Mouse (Mus musculus) testis, adult 2 months (tissue): Measurements from ENCODE around the gene Hsd17b2.

ENCODE experiments used
- CTCF ChIP-seq: fragments of 200-500 bp; IDR thresholded peaks from 2 replicates; pipeline ENCODE4 v1.5.1; 2012; ENCODE audit warnings: low read depth, mild to moderate bottlenecking, inconsistent platforms, low read length, moderate library complexity; ENCODE audit not compliant: control insufficient read depth, insufficient read depth, insufficient replicate concordance
- POLR2A ChIP-seq: fragments of 200-500 bp; IDR thresholded peaks from 2 replicates; pipeline ENCODE4 v1.6.1; 2012; ENCODE audit warnings: low read depth, mild to moderate bottlenecking, inconsistent platforms, low read length, moderate library complexity; ENCODE audit not compliant: control insufficient read depth

DNA sequence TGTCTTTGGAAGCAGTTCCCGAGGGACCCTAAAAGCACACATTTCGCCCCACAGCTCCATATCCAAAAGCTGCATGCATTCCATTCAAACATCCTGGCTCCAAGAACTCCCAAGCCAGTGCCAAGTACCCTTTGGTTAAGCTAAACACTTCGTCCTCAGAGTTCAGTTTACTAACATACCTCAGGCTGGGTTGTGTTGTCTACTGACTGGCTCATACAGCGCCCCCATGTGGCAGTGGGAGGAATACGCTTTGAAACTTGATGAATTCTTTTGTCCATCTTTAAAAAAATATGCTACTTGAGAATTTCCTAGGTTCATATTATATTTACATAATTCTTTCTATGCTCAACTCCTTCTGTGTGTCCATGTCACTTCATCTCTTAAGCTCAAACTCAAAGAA, 25.9 kb downstream of the Hsd17b2 start:
- peak; percentile 27; the same call in 1 of the 2 replicates for TF ChIP-seq CTCF
- no peak for TF ChIP-seq POLR2A
